Mouse (Mus musculus) embryonic facial prominence, embryonic 14.5 days (tissue): Measurements from ENCODE around the gene Efcab2. TPM values are rescaled to one million over a fixed set of nuclear protein-coding genes. Genes with fewer than 3 reads are reported as not detected.
"Not testable (repeated sequence)": the region's sequence is repeated elsewhere in the genome, so short reads cannot be mapped to it uniquely, and the experiment has no call there.

Experiments
- ATAC-seq: fragments of 200-750 bp; cut with Nextera tagmentation; 2 replicates; pipeline ENCODE4 v1.8.0; 2017; ENCODE audit warnings: low read depth, moderate number of reproducible peaks, moderate TSS enrichment
- DNase-seq: peaks from one replicate; pipeline ENCODE4 v3.0.0-alpha.2; 2015; ENCODE audit warnings: low spot score
- H3K27ac ChIP-seq: fragments of 300-500 bp; sonication (generic); replicated peaks from 2 replicates; pipeline ENCODE4 v1.5.1; 2014; ENCODE audit warnings: low read depth, mild to moderate bottlenecking, low read length, moderate library complexity
- H3K27me3 ChIP-seq: fragments of 300-500 bp; sonication (generic); replicated peaks from 2 replicates; pipeline ENCODE4 v1.6.1; 2014; ENCODE audit warnings: low read length; ENCODE audit not compliant: control insufficient read depth, insufficient read depth
- H3K36me3 ChIP-seq: fragments of 300-500 bp; sonication (generic); 2 replicates; pipeline ENCODE4 v1.6.1; 2014; ENCODE audit warnings: low read length, mixed read lengths; ENCODE audit not compliant: control insufficient read depth, insufficient read depth
- H3K4me1 ChIP-seq: fragments of 300-500 bp; sonication (generic); 2 replicates; pipeline ENCODE4 v1.6.1; 2014; ENCODE audit warnings: antibody characterized with exemption, low read length; ENCODE audit not compliant: control insufficient read depth, insufficient read depth
- H3K4me2 ChIP-seq: fragments of 300-500 bp; sonication (generic); 2 replicates; pipeline ENCODE4 v1.6.1; 2014; ENCODE audit warnings: low read depth, mild to moderate bottlenecking, low read length, moderate library complexity, mixed read lengths
- H3K4me3 ChIP-seq: fragments of 300-500 bp; sonication (generic); 2 replicates; pipeline ENCODE4 v1.5.1; 2014; ENCODE audit warnings: low read depth, mild to moderate bottlenecking, low read length
- H3K9ac ChIP-seq: fragments of 300-500 bp; sonication (generic); 2 replicates; pipeline ENCODE4 v1.6.1; 2014; ENCODE audit warnings: low read depth, mild to moderate bottlenecking, low read length, moderate library complexity, mixed read lengths
- H3K9me3 ChIP-seq: fragments of 300-500 bp; sonication (generic); 2 replicates; pipeline ENCODE4 v1.6.1; 2016; ENCODE audit warnings: low read length; ENCODE audit not compliant: control insufficient read depth
- WGBS: fragments of 180-500 bp; shearing (Covaris S2); extraction: QIAGEN DNeasy Blood & Tissue Kit; methylation state at CpG from one replicate; pipeline ENCODE4 v1.1.7; 2014; 5-methylcytosine and 5-hydroxymethylcytosine counted together
- polyA plus RNA-seq: library from polyadenylated mRNA; unstranded; fragments of >200 nt; fragmentation: Nextera tagmentation; extraction: Ambion mirVana; gene quantifications from 2 replicates; pipeline ENCODE4 v1.2.1, GENCODE M21; 2014

Efcab2 gene
- polyA plus RNA-seq, 1 experiment from 2014 or later = 6.7 TPM

- Histone ChIP-seq H3K36me3 (no peaks in the 10 kb centered on the region), H3K4me2 (no peak overlapping the region), H3K9me3 (no peaks in the 10 kb centered on the region), H3K4me3 (no peak overlapping the region), H3K27me3 (no peaks in the 10 kb centered on the region), H3K4me1 (no peaks in the 10 kb centered on the region), H3K9ac (no peak overlapping the region), H3K27ac (no peak overlapping the region)
- ATAC-seq (no peak), DNase-seq (no peak)
- WGBS = 53% methylated on average over 4 of the region's 4 CpGs
Measured at GRCm38 (mm10) chr1:178408901-178409361, 3.0 kb downstream of the Efcab2 start.

- not testable (repeated sequence) for H3K27me3 ChIP-seq, H3K4me2 ChIP-seq, ATAC-seq, H3K36me3 ChIP-seq, H3K4me3 ChIP-seq, H3K9me3 ChIP-seq, H3K4me1 ChIP-seq, H3K9ac ChIP-seq, DNase-seq, H3K27ac ChIP-seq
- WGBS = 89% methylated on average over 2 of the region's 2 CpGs
Measured at GRCm38 (mm10) chr1:178413367-178413766, 7.5 kb downstream of the Efcab2 start.

GRCm38 (mm10) chr1:178419608-178420007, 13.7 kb downstream of the Efcab2 start:
- Histone ChIP-seq H3K4me2 (no peak overlapping the region), H3K27me3 (no peaks in the 10 kb centered on the region), H3K27ac (no peak overlapping the region), H3K9me3 (no peaks in the 10 kb centered on the region), H3K4me1 (no peaks in the 10 kb centered on the region), H3K4me3 (no peak overlapping the region), H3K9ac (no peak overlapping the region), H3K36me3 (no peaks in the 10 kb centered on the region)
- ATAC-seq (no peak), DNase-seq (no peak)
- WGBS = 89% methylated on average over 2 of the region's 2 CpGs

- Histone ChIP-seq H3K27ac (no peak overlapping the region), H3K27me3 (no peaks in the 10 kb centered on the region), H3K9me3 (no peaks in the 10 kb centered on the region), H3K4me1 (no peaks in the 10 kb centered on the region), H3K4me3 (no peak overlapping the region), H3K9ac (no peak overlapping the region), H3K4me2 (no peak overlapping the region), H3K36me3 (no peaks in the 10 kb centered on the region)
- DNase-seq = no peak
- ATAC-seq = no peak
- whole genome bisulfite sequencing = 86% methylated on average over 1 of the region's 1 CpGs
Measured at GRCm38 (mm10) chr1:178423662-178424061, 17.8 kb downstream of the Efcab2 start.

GRCm38 (mm10) chr1:178431619-178432444, 25.9 kb downstream of the Efcab2 start:
- Histone ChIP-seq H3K9me3 (no peaks in the 10 kb centered on the region), H3K27ac (no peak overlapping the region), H3K36me3 (no peaks in the 10 kb centered on the region), H3K9ac (no peak overlapping the region), H3K27me3 (no peaks in the 10 kb centered on the region), H3K4me1 (no peaks in the 10 kb centered on the region), H3K4me2 (no peak overlapping the region), H3K4me3 (no peak overlapping the region)
- 83% methylated on average over 4 of the region's 4 CpGs for WGBS
- DNase-seq = no peak
- ATAC-seq = no peak

GRCm38 (mm10) chr1:178433619-178434018, 27.7 kb downstream of the Efcab2 start:
- H3K4me3 ChIP-seq = no peak overlapping the region
- no peaks in the 10 kb centered on the region for H3K9me3 ChIP-seq
- H3K4me1 ChIP-seq = no peaks in the 10 kb centered on the region
- WGBS = 93% methylated on average over 1 of the region's 1 CpGs
- no peak overlapping the region for H3K4me2 ChIP-seq
- DNase-seq (no peak), ATAC-seq (no peak)
- H3K27ac ChIP-seq = no peak overlapping the region
- H3K36me3 ChIP-seq = no peaks in the 10 kb centered on the region
- H3K27me3 ChIP-seq = no peaks in the 10 kb centered on the region
- no peak overlapping the region for H3K9ac ChIP-seq

GRCm38 (mm10) chr1:178444407-178444806, 38.5 kb downstream of the Efcab2 start:
- 49% methylated on average over 3 of the region's 3 CpGs for WGBS
- no peak for ATAC-seq
- H3K4me3 ChIP-seq = no peak overlapping the region

GRCm38 (mm10) chr1:178447036-178447435, 41.2 kb downstream of the Efcab2 start:
- Histone ChIP-seq H3K27me3 (no peaks in the 10 kb centered on the region), H3K4me2 (no peak overlapping the region), H3K4me1 (no peaks in the 10 kb centered on the region), H3K36me3 (no peaks in the 10 kb centered on the region), H3K4me3 (no peak overlapping the region), H3K9ac (no peak overlapping the region), H3K27ac (no peak overlapping the region), H3K9me3 (no peaks in the 10 kb centered on the region)
- ATAC-seq (no peak), DNase-seq (no peak)
- WGBS = 81% methylated on average over 1 of the region's 1 CpGs

More at GRCm38 (mm10) chr1:178444407-178444806, 38.5 kb downstream of the Efcab2 start:
- no peaks in the 10 kb centered on the region for H3K9me3 ChIP-seq
- no peak overlapping the region for H3K27ac ChIP-seq
- no peaks in the 10 kb centered on the region for H3K4me1 ChIP-seq
- no peak overlapping the region for H3K4me2 ChIP-seq
- no peak for DNase-seq
- H3K36me3 ChIP-seq = no peaks in the 10 kb centered on the region
- H3K9ac ChIP-seq = no peak overlapping the region
- no peaks in the 10 kb centered on the region for H3K27me3 ChIP-seq

- Histone ChIP-seq H3K27ac (no peak overlapping the region), H3K4me3 (no peak overlapping the region), H3K4me2 (no peak overlapping the region), H3K36me3 (no peaks in the 10 kb centered on the region), H3K9ac (no peak overlapping the region), H3K4me1 (no peaks in the 10 kb centered on the region), H3K9me3 (no peaks in the 10 kb centered on the region), H3K27me3 (no peaks in the 10 kb centered on the region)
- DNase-seq = no peak
- ATAC-seq = no peak
- WGBS = 57% methylated on average over 6 of the region's 6 CpGs
Measured at GRCm38 (mm10) chr1:178448271-178448744, 42.4 kb downstream of the Efcab2 start.
